Mouse (Mus musculus): Measurements from ENCODE around the gene Cacna2d2. TPM values are rescaled to one million over a fixed set of nuclear protein-coding genes. Genes with fewer than 3 reads are reported as not detected.

The Cacna2d2 gene
- polyA plus RNA-seq, 1 experiment from 2014 or later: 1.8 TPM

DNA sequence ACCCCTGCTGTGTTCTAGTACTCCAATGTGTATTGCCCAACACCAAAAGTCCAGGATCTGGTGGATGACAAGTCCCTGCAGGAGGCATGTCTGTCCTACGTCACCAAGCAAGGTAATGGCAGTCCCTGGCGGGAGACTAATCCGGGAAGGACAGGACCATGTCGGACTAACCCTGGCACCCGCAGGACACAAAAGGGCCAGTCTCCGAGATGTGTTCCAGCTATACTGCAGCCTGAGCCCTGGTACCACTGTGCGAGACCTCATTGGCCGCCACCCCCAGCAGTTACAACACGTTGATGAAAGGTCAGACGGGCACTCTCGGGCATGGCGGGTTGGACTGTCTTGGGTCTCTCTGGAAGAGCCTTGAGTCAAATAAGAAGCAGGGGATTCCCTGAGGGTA lies 145.3 kb downstream of the Cacna2d2 start:
- Histone ChIP-seq H3K27me3 (ENCODE audit: control insufficient read depth, insufficient read depth, low read length) (peaks cover 1% of the 10 kb centered on the region; the same call in 1 of the 2 replicates), H3K4me1 (ENCODE audit: control insufficient read depth, insufficient read depth, low read length) (peaks cover 22% of the 10 kb centered on the region), H3K4me2 (ENCODE audit: low read depth) (no peak overlapping the region), H3K9ac (ENCODE audit: low read length) (no peak overlapping the region), H3K27ac (ENCODE audit: low read depth, low read length) (no peak overlapping the region), H3K36me3 (ENCODE audit: control insufficient read depth, insufficient read depth, low read length) (peaks cover 3% of the 10 kb centered on the region), H3K4me3 (ENCODE audit: low read depth, low read length) (no peak overlapping the region), H3K9me3 (ENCODE audit: control insufficient read depth, low read length) (no peaks in the 10 kb centered on the region)
- DNase-seq (ENCODE audit: low spot score): no peak
- WGBS: 92% methylated on average over 12 of the region's 12 CpGs
- ATAC-seq (ENCODE audit: insufficient read depth, low FRiP score, low TSS enrichment): no peak

DNA sequence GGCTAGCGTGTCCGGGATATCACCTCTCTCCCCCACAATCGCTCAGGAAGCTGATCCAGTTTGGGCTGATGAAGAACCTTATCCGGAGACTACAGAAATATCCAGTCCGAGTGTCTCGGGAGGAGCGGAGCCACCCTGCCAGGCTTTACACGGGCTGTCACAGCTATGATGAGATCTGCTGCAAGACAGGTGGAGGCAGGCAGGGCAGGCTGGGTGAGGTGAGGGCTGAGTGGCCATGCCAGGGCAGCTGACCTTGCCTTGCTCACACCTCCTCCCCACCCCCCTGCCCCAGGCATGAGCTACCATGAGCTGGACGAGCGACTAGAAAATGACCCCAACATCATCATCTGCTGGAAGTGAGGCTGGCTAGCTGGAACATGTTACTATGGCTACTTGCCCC lies 145.8 kb downstream of the Cacna2d2 start:
- no peaks in the 10 kb centered on the region for H3K9me3 ChIP-seq (ENCODE audit: control insufficient read depth, low read length)
- peaks cover 22% of the 10 kb centered on the region for H3K4me1 ChIP-seq (ENCODE audit: control insufficient read depth, insufficient read depth, low read length)
- H3K4me2 ChIP-seq (ENCODE audit: low read depth): no peak overlapping the region
- ATAC-seq (ENCODE audit: insufficient read depth, low FRiP score, low TSS enrichment): no peak
- peaks cover 2% of the 10 kb centered on the region; the same call in 1 of the 2 replicates for H3K36me3 ChIP-seq (ENCODE audit: control insufficient read depth, insufficient read depth, low read length)
- peaks cover 6% of the 10 kb centered on the region for H3K27me3 ChIP-seq (ENCODE audit: control insufficient read depth, insufficient read depth, low read length)
- no peak for DNase-seq (ENCODE audit: low spot score)
- no peak overlapping the region for H3K4me3 ChIP-seq (ENCODE audit: low read depth, low read length)
- no peak overlapping the region for H3K27ac ChIP-seq (ENCODE audit: low read depth, low read length)
- no peak overlapping the region for H3K9ac ChIP-seq (ENCODE audit: low read length)
- WGBS: 83% methylated on average over 10 of the region's 10 CpGs

DNA sequence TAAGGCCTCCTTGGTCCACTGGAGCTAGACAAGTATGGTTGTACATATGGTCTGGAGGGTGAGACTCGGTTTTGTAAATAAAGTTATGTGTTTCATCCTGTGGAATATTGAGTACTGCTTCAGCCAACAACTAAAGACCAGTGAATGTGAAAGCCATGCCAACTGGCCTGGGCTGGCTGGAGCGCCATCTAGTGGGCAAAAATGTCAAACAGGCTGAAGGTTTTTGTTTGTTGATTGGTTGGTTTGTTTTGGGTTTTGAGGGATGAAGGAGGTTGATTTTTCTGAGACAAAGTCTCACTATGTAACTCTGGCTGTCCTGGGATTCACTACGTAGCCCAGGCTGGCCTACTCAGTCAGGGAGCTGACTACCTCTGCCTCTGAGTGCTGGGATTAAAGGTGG lies 146.2 kb downstream of the Cacna2d2 start:
- DNase-seq (ENCODE audit: low spot score): peak; percentile 80
- Histone ChIP-seq H3K27ac (ENCODE audit: low read depth, low read length) (no peak overlapping the region), H3K36me3 (ENCODE audit: control insufficient read depth, insufficient read depth, low read length) (peaks cover 2% of the 10 kb centered on the region; the same call in 1 of the 2 replicates), H3K4me1 (ENCODE audit: control insufficient read depth, insufficient read depth, low read length) (peaks cover 22% of the 10 kb centered on the region), H3K9me3 (ENCODE audit: control insufficient read depth, low read length) (no peaks in the 10 kb centered on the region), H3K4me2 (ENCODE audit: low read depth) (no peak overlapping the region), H3K9ac (ENCODE audit: low read length) (no peak overlapping the region), H3K27me3 (ENCODE audit: control insufficient read depth, insufficient read depth, low read length) (peaks cover 10% of the 10 kb centered on the region), H3K4me3 (ENCODE audit: low read depth, low read length) (no peak overlapping the region)
- 4% methylated on average over 3 of the region's 3 CpGs for WGBS
- no peak for ATAC-seq (ENCODE audit: insufficient read depth, low FRiP score, low TSS enrichment)

DNA sequence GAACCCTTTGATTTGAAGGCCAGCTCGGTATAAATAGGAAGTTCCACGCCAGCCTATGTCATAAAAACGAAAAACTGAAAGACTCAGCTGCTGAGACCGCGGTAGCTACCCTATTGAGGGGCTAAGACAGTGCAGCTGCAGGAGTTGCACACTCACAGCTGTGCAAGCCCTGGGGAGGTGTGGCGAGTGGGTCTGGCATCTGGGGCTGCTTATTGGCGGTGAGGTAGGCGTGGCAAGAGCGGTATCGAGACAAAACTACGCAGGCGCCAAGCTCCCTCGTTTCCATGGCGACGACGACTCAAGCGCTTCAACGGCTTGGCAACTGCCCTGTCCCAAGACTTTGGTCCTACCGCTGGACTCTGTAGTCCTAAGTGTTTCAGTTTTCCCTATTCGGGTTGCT lies 147.6 kb downstream of the Cacna2d2 start, which contains the start of gene Zmynd10:
Gene Zmynd10 (plus strand): TSS at position 273 of the 400 bp plus-strand sequence.
- 4% methylated on average over 20 of the region's 20 CpGs for WGBS
- peaks cover 28% of the 10 kb centered on the region for H3K4me1 ChIP-seq (ENCODE audit: control insufficient read depth, insufficient read depth, low read length)
- H3K4me2 ChIP-seq (ENCODE audit: low read depth): peak within 1 kb of the TSS; percentile 29
- peak; percentile 52 for ATAC-seq (ENCODE audit: insufficient read depth, low FRiP score, low TSS enrichment)
- DNase-seq (ENCODE audit: low spot score): peak; percentile 88
- H3K36me3 ChIP-seq (ENCODE audit: control insufficient read depth, insufficient read depth, low read length): peaks cover 2% of the 10 kb centered on the region; the same call in 1 of the 2 replicates
- H3K27ac ChIP-seq (ENCODE audit: low read depth, low read length): no peak within 1 kb of the TSS
- no peak within 1 kb of the TSS for H3K9ac ChIP-seq (ENCODE audit: low read length)
- H3K27me3 ChIP-seq (ENCODE audit: control insufficient read depth, insufficient read depth, low read length): peaks cover 24% of the 10 kb centered on the region
- H3K4me3 ChIP-seq (ENCODE audit: low read depth, low read length): no peak within 1 kb of the TSS
- H3K9me3 ChIP-seq (ENCODE audit: control insufficient read depth, low read length): no peaks in the 10 kb centered on the region

DNA sequence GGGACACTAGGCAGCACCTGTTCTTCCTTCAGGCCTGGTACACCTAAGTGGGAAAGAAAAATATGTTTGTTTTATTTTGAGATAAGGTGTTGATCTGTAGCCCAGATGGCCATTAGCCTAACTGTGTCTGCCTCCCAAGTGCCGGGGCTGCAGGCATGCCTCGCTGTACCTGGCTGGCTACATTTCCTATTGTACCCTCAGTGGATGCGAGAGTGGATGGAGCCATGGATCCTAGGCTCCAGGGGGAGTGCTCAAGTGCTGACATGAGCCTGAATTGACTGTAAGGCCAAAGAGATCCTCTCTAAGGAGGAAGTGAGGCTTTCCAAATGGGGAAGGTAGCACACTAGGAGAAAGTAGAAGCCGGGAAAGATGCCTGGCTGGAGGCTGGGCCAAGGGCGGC lies 148.5 kb downstream of the Cacna2d2 start:
- no peaks in the 10 kb centered on the region for H3K9me3 ChIP-seq (ENCODE audit: control insufficient read depth, low read length)

DNA sequence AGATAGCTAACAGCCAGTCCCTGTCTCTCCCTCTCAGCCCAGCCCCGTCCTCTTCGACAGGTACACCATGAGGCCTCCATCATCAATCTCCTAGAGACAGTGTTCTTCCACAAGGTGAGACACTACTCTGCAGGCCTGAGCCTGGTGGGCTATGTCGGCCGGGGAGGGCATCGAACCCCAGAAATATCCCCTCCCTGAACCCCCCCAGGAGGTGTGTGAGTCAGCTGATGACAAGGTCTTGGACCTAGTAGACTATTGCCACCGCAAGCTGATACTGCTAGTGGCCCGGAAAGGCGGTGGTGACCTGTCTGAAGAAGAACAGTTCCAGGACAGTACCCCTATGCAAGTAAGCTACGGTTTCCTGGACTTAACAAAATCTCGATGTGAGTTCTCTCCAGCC lies 149.4 kb downstream of the Cacna2d2 start:
- H3K36me3 ChIP-seq (ENCODE audit: control insufficient read depth, insufficient read depth, low read length): peaks cover 2% of the 10 kb centered on the region; the same call in 1 of the 2 replicates
- WGBS: 88% methylated on average over 10 of the region's 10 CpGs
- H3K27me3 ChIP-seq (ENCODE audit: control insufficient read depth, insufficient read depth, low read length): peaks cover 30% of the 10 kb centered on the region
- no peak overlapping the region for H3K4me3 ChIP-seq (ENCODE audit: low read depth, low read length)
- DNase-seq (ENCODE audit: low spot score): no peak
- H3K9ac ChIP-seq (ENCODE audit: low read length): no peak overlapping the region
- no peak overlapping the region for H3K27ac ChIP-seq (ENCODE audit: low read depth, low read length)
- peaks cover 26% of the 10 kb centered on the region for H3K4me1 ChIP-seq (ENCODE audit: control insufficient read depth, insufficient read depth, low read length)
- no peak overlapping the region for H3K4me2 ChIP-seq (ENCODE audit: low read depth)
- no peak for ATAC-seq (ENCODE audit: insufficient read depth, low FRiP score, low TSS enrichment)
- no peaks in the 10 kb centered on the region for H3K9me3 ChIP-seq (ENCODE audit: control insufficient read depth, low read length)

More for the DNA sequence above, 148.5 kb downstream of the Cacna2d2 start:
- ATAC-seq (ENCODE audit: insufficient read depth, low FRiP score, low TSS enrichment) (no peak), DNase-seq (ENCODE audit: low spot score) (no peak)
- H3K36me3 ChIP-seq (ENCODE audit: control insufficient read depth, insufficient read depth, low read length): peaks cover 2% of the 10 kb centered on the region; the same call in 1 of the 2 replicates
- no peak overlapping the region for H3K4me3 ChIP-seq (ENCODE audit: low read depth, low read length)
- no peak overlapping the region for H3K4me2 ChIP-seq (ENCODE audit: low read depth)
- peaks cover 29% of the 10 kb centered on the region for H3K27me3 ChIP-seq (ENCODE audit: control insufficient read depth, insufficient read depth, low read length)
- no peak overlapping the region for H3K27ac ChIP-seq (ENCODE audit: low read depth, low read length)
- 88% methylated on average over 5 of the region's 5 CpGs for WGBS
- peaks cover 21% of the 10 kb centered on the region for H3K4me1 ChIP-seq (ENCODE audit: control insufficient read depth, insufficient read depth, low read length)
- no peak overlapping the region for H3K9ac ChIP-seq (ENCODE audit: low read length)

DNA sequence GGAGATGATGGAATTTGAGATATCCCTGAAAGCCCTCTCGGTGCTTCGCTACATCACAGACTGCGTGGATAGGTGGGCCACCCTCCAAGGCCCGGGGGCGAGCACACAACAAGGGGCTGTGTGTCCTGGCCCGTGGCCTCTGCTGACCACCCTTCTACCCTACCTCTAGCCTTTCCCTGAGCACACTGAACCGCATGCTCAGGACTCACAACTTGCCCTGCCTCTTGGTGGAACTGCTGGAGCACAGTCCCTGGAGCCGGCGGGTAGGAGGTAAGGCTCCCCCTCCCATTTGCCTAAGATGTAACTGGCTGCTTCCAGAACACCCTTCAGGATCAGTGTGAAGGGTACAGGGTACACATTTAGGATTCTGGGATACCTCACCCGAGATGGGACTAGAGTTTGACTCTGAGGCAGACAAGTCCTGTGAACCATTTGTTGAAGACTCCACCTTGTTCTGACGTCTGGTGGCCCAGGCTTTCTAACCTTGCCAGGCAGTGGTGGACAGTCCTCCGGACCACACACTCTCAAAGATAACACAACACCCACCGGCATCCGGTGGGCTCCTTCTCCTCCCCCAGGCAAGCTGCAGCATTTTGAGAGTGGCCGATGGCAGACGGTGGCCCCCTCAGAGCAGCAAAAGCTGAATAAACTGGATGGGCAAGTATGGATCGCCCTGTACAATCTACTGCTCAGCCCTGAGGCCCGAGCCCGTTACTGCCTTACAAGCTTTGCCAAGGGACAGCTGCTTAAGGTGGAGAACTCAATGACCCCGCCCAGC lies 150.1 kb downstream of the Cacna2d2 start:
- peaks cover 30% of the 10 kb centered on the region for H3K27me3 ChIP-seq (ENCODE audit: control insufficient read depth, insufficient read depth, low read length)
- peaks cover 2% of the 10 kb centered on the region; the same call in 1 of the 2 replicates for H3K36me3 ChIP-seq (ENCODE audit: control insufficient read depth, insufficient read depth, low read length)
- DNase-seq (ENCODE audit: low spot score) (no peak), ATAC-seq (ENCODE audit: insufficient read depth, low FRiP score, low TSS enrichment) (no peak)
- WGBS: 91% methylated on average over 20 of the region's 20 CpGs
- no peak overlapping the region for H3K27ac ChIP-seq (ENCODE audit: low read depth, low read length)
- no peaks in the 10 kb centered on the region for H3K9me3 ChIP-seq (ENCODE audit: control insufficient read depth, low read length)
- H3K4me1 ChIP-seq (ENCODE audit: control insufficient read depth, insufficient read depth, low read length): peaks cover 27% of the 10 kb centered on the region
- H3K4me2 ChIP-seq (ENCODE audit: low read depth): no peak overlapping the region
- H3K9ac ChIP-seq (ENCODE audit: low read length): no peak overlapping the region
- no peak overlapping the region for H3K4me3 ChIP-seq (ENCODE audit: low read depth, low read length)

DNA sequence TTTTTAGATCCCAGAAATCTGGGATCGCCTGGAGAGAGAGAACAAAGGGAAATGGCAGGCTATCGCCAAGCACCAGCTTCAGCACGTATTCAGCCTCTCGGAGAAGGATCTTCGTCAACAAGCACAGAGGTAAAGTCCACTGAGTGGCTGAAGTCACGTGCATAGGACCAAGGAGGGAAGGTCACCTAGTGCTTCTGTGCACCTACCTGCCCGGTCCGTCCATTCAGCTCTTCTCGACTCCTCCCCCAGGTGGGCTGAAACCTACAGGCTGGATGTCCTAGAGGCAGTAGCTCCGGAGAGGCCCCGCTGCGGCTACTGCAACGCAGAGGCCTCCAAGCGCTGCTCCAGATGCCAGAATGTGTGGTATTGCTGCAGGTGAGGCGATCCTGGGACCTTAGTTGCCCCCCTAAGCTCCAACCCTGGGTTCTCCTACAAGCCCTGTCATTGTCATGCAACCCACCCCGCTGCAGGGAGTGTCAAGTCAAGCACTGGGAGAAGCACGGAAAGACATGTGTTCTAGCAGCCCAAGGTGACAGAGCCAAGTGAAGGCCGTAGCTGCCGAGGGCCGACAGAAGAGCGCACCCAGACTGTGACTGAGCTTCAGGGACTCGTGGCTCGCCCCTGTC lies 151.2 kb downstream of the Cacna2d2 start:
- H3K36me3 ChIP-seq (ENCODE audit: control insufficient read depth, insufficient read depth, low read length): no peaks in the 10 kb centered on the region
- peak overlapping the region; percentile 40; the same call in 1 of the 2 replicates for H3K4me3 ChIP-seq (ENCODE audit: low read depth, low read length)
- H3K9ac ChIP-seq (ENCODE audit: low read length): 0 out of 2 replicates have a peak overlapping the region, but pooled peaks have one; percentile 1
- no peak for ATAC-seq (ENCODE audit: insufficient read depth, low FRiP score, low TSS enrichment)
- WGBS: 22% methylated on average over 23 of the region's 23 CpGs
- peaks cover 32% of the 10 kb centered on the region for H3K4me1 ChIP-seq (ENCODE audit: control insufficient read depth, insufficient read depth, low read length)
- no peak for DNase-seq (ENCODE audit: low spot score)
- H3K4me2 ChIP-seq (ENCODE audit: low read depth): peak overlapping the region; percentile 70
- no peaks in the 10 kb centered on the region for H3K9me3 ChIP-seq (ENCODE audit: control insufficient read depth, low read length)
- H3K27ac ChIP-seq (ENCODE audit: low read depth, low read length): no peak overlapping the region
- H3K27me3 ChIP-seq (ENCODE audit: control insufficient read depth, insufficient read depth, low read length): peaks cover 30% of the 10 kb centered on the region

Measured in neural tube, embryonic 11.5 days (tissue).